Mouse (Mus musculus) heart, embryonic 10.5 days (tissue): ENCODE results near the gene Cfap298. TPM values are rescaled to one million over a fixed set of nuclear protein-coding genes. Genes with fewer than 3 reads are reported as not detected.

Source experiments
- DNase-seq: peaks from one replicate; pipeline ENCODE4 v3.0.0-alpha.2; 2017; ENCODE audit warnings: low spot score
- H3K27ac ChIP-seq: fragments of 300-500 bp; sonication (generic); 2 replicates; pipeline ENCODE4 v1.5.1; 2016; ENCODE audit warnings: mild to moderate bottlenecking
- H3K27me3 ChIP-seq: fragments of 300-500 bp; sonication (generic); 2 replicates; pipeline ENCODE4 v1.6.1; 2016; ENCODE audit warnings: mild to moderate bottlenecking; ENCODE audit not compliant: poor library complexity, insufficient read depth, severe bottlenecking
- H3K36me3 ChIP-seq: fragments of 300-500 bp; sonication (generic); 2 replicates; pipeline ENCODE4 v1.6.1; 2016; ENCODE audit warnings: mild to moderate bottlenecking, moderate library complexity
- H3K4me1 ChIP-seq: fragments of 300-500 bp; sonication (generic); 2 replicates; pipeline ENCODE4 v1.6.1; 2016; ENCODE audit warnings: mild to moderate bottlenecking
- H3K4me3 ChIP-seq: fragments of 300-500 bp; sonication (generic); 2 replicates; pipeline ENCODE4 v1.5.1; 2016; ENCODE audit warnings: mild to moderate bottlenecking, moderate library complexity
- H3K9me3 ChIP-seq: fragments of 300-500 bp; sonication (generic); 2 replicates; pipeline ENCODE4 v1.6.1; 2016; ENCODE audit warnings: mild to moderate bottlenecking, moderate library complexity
- WGBS: fragments of 180-500 bp; shearing (Covaris S2); methylation state at CpG from one replicate; pipeline ENCODE4 v1.1.7; 2016; 5-methylcytosine and 5-hydroxymethylcytosine counted together
- polyA plus RNA-seq: library from polyadenylated mRNA; unstranded; fragments of >200 nt; fragmentation: Nextera tagmentation; extraction: Ambion mirVana; gene quantifications from 2 replicates; pipeline ENCODE4 v1.2.1, GENCODE M21; 2016

Cfap298 gene
- polyA plus RNA-seq: 53.1 TPM in 2 replicates

GRCm38 (mm10) chr16:90934687-90935328 is at the start of gene Cfap298:
Gene Cfap298 (minus strand): TSS chr16:90935114.
- under 1% methylated on average over 56 of the region's 56 CpGs for WGBS
- H3K36me3 ChIP-seq: peaks cover 14% of the 10 kb centered on the region; the same call in 1 of the 2 replicates
- H3K4me3 ChIP-seq: peak within 1 kb of the TSS; percentile 82

GRCm38 (mm10) chr16:90971004-90971403 is 36.1 kb upstream of the Cfap298 start:
- Histone ChIP-seq H3K27ac (no peak overlapping the region), H3K4me3 (no peak overlapping the region), H3K36me3 (peaks cover 21% of the 10 kb centered on the region; the same call in 1 of the 2 replicates), H3K4me1 (no peaks in the 10 kb centered on the region), H3K27me3 (no peaks in the 10 kb centered on the region), H3K9me3 (no peaks in the 10 kb centered on the region)
- WGBS: 73% methylated on average over 6 of the region's 6 CpGs
- DNase-seq: no peak

More at GRCm38 (mm10) chr16:90934687-90935328, at the start of gene Cfap298:
- Histone ChIP-seq H3K27me3 (no peaks in the 10 kb centered on the region), H3K27ac (peak within 1 kb of the TSS; percentile 90), H3K9me3 (no peaks in the 10 kb centered on the region), H3K4me1 (peaks cover 10% of the 10 kb centered on the region; the same call in 1 of the 2 replicates)
- peak; percentile 99 for DNase-seq

GRCm38 (mm10) chr16:90966241-90966640 is 31.3 kb upstream of the Cfap298 start:
- H3K9me3 ChIP-seq: no peaks in the 10 kb centered on the region
- no peak for DNase-seq
- H3K27ac ChIP-seq: no peak overlapping the region
- 78% methylated on average over 4 of the region's 4 CpGs for WGBS
- no peaks in the 10 kb centered on the region for H3K4me1 ChIP-seq
- no peak overlapping the region for H3K4me3 ChIP-seq
- no peaks in the 10 kb centered on the region for H3K27me3 ChIP-seq
- peaks cover 35% of the 10 kb centered on the region for H3K36me3 ChIP-seq

GRCm38 (mm10) chr16:90964302-90964701 is 29.4 kb upstream of the Cfap298 start:
- Histone ChIP-seq H3K36me3 (peaks cover 34% of the 10 kb centered on the region), H3K27me3 (no peaks in the 10 kb centered on the region), H3K4me3 (no peak overlapping the region), H3K9me3 (no peaks in the 10 kb centered on the region), H3K4me1 (no peaks in the 10 kb centered on the region), H3K27ac (0 out of 2 replicates have a peak overlapping the region, but pooled peaks have one; percentile 18)
- 61% methylated on average over 10 of the region's 10 CpGs for WGBS
- peak; percentile 92 for DNase-seq

- Histone ChIP-seq H3K27ac (peak overlapping the region; percentile 18; the same call in 1 of the 2 replicates), H3K36me3 (peaks cover 34% of the 10 kb centered on the region)
- WGBS: 73% methylated on average over 10 of the region's 10 CpGs
Measured at GRCm38 (mm10) chr16:90963866-90964265, 29.0 kb upstream of the Cfap298 start.

GRCm38 (mm10) chr16:90963231-90963630 is 28.3 kb upstream of the Cfap298 start:
- WGBS: 86% methylated on average over 4 of the region's 4 CpGs
- peak overlapping the region; percentile 18; the same call in 1 of the 2 replicates for H3K27ac ChIP-seq
- H3K36me3 ChIP-seq: peaks cover 30% of the 10 kb centered on the region

More at GRCm38 (mm10) chr16:90963866-90964265, 29.0 kb upstream of the Cfap298 start:
- H3K27me3 ChIP-seq: no peaks in the 10 kb centered on the region
- H3K4me1 ChIP-seq: no peaks in the 10 kb centered on the region
- no peak for DNase-seq
- H3K9me3 ChIP-seq: no peaks in the 10 kb centered on the region
- H3K4me3 ChIP-seq: no peak overlapping the region

DNA sequence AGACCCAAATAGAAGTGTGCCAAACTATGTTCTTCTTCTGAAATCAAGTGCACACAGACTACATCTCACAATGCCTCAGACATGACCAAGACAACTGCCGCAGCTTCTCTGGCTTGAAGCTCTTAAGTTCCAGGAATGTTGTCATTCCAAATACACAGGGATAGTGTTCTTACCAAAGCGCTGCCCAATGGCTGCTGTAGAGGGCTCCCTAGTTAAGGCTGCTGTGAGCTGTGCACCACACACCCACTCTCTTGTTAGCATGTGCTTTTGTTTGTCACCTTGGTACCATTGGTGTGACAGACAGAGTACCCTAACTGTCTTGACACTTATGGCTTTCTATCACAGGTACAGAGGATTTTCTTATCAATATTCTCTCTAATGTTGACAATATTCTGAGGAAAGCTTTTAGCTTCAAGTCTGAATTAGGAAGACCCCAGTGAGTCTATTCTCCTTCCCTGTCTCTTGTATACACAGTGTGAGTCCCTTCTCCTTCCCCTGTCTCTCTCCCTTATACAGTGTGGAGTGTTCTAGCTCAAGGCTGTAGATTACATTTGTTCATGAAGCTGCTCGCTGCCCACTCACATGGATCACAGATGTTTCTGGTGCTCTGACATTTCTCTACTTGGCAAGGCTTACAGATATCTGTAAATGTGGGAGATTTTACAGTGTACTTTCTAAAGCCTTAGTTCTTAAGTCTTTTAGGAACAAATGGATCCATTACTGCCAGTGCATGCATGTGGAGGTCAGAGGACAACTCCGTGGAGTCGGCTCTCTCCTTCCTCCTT is 23.6 kb upstream of the Cfap298 start:
- WGBS: 78% methylated on average over 5 of the region's 5 CpGs
- peaks cover 26% of the 10 kb centered on the region for H3K36me3 ChIP-seq
- H3K9me3 ChIP-seq: no peaks in the 10 kb centered on the region
- no peak overlapping the region for H3K4me3 ChIP-seq
- H3K4me1 ChIP-seq: no peaks in the 10 kb centered on the region
- H3K27ac ChIP-seq: no peak overlapping the region
- DNase-seq: no peak
- no peaks in the 10 kb centered on the region for H3K27me3 ChIP-seq

More at GRCm38 (mm10) chr16:90963231-90963630, 28.3 kb upstream of the Cfap298 start:
- no peak overlapping the region for H3K4me3 ChIP-seq
- H3K27me3 ChIP-seq: no peaks in the 10 kb centered on the region
- no peaks in the 10 kb centered on the region for H3K4me1 ChIP-seq
- DNase-seq: no peak
- H3K9me3 ChIP-seq: no peaks in the 10 kb centered on the region

GRCm38 (mm10) chr16:90955494-90955893 is 20.6 kb upstream of the Cfap298 start:
- H3K27me3 ChIP-seq: no peaks in the 10 kb centered on the region
- H3K4me3 ChIP-seq: no peak overlapping the region
- peaks cover 18% of the 10 kb centered on the region; the same call in 1 of the 2 replicates for H3K4me1 ChIP-seq
- H3K36me3 ChIP-seq: peaks cover 22% of the 10 kb centered on the region; the same call in 1 of the 2 replicates
- no peaks in the 10 kb centered on the region for H3K9me3 ChIP-seq
- DNase-seq: no peak
- WGBS: 86% methylated on average over 6 of the region's 6 CpGs
- H3K27ac ChIP-seq: no peak overlapping the region

DNA sequence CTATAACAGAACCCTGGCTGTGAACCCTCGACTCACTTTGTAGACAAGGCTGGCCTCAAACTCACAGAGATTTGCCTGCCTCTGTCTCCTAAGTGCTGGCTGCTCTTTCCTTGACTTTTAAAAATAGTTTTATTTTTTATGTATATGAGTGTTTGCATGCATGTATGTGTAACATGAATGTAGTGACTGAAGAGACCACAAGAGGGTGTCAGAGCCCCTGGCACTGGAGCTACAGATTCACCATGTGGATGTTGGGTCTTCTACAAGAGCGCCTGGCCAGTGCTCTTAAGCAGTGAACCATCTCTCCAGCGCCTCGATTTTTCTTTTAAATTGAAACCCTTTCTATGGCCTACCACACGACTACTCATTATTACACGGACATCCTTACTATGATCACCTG is 18.9 kb upstream of the Cfap298 start:
- H3K4me3 ChIP-seq: no peak overlapping the region
- H3K36me3 ChIP-seq: peaks cover 20% of the 10 kb centered on the region; the same call in 1 of the 2 replicates
- DNase-seq: no peak
- H3K4me1 ChIP-seq: peaks cover 23% of the 10 kb centered on the region; the same call in 1 of the 2 replicates
- H3K9me3 ChIP-seq: no peaks in the 10 kb centered on the region
- no peak overlapping the region for H3K27ac ChIP-seq
- no peaks in the 10 kb centered on the region for H3K27me3 ChIP-seq
- 88% methylated on average over 6 of the region's 6 CpGs for WGBS

DNA sequence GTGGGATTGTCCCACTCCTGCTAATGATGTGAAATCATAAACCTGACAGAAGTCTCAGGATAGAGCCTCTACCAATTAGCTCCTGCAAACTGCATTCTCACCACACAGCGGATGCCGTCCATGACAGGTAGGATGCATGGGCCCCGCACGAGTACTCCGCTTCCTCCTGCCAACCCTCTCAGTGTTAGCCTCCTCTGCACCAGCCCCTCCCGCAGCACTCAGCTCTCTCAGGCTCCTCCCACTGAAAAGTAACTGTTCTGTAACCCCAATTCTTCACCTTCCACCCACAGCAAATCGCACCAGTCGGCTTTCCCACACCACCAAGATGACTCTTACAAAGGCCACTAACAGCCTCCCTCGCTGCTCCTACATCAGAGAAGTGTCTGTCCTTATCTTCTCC is 18.2 kb upstream of the Cfap298 start:
- Histone ChIP-seq H3K9me3 (no peaks in the 10 kb centered on the region), H3K27ac (no peak overlapping the region), H3K27me3 (no peaks in the 10 kb centered on the region), H3K4me1 (peaks cover 23% of the 10 kb centered on the region; the same call in 1 of the 2 replicates), H3K36me3 (peaks cover 20% of the 10 kb centered on the region; the same call in 1 of the 2 replicates), H3K4me3 (no peak overlapping the region)
- 83% methylated on average over 9 of the region's 9 CpGs for WGBS
- DNase-seq: no peak

GRCm38 (mm10) chr16:90950354-90950963 is 15.5 kb upstream of the Cfap298 start:
- H3K9me3 ChIP-seq: no peaks in the 10 kb centered on the region
- no peaks in the 10 kb centered on the region for H3K27me3 ChIP-seq
- 39% methylated on average over 17 of the region's 17 CpGs for WGBS
- no peak overlapping the region for H3K4me3 ChIP-seq
- H3K36me3 ChIP-seq: peaks cover 23% of the 10 kb centered on the region; the same call in 1 of the 2 replicates
- no peak for DNase-seq
- H3K4me1 ChIP-seq: peaks cover 23% of the 10 kb centered on the region; the same call in 1 of the 2 replicates
- H3K27ac ChIP-seq: no peak overlapping the region

DNA sequence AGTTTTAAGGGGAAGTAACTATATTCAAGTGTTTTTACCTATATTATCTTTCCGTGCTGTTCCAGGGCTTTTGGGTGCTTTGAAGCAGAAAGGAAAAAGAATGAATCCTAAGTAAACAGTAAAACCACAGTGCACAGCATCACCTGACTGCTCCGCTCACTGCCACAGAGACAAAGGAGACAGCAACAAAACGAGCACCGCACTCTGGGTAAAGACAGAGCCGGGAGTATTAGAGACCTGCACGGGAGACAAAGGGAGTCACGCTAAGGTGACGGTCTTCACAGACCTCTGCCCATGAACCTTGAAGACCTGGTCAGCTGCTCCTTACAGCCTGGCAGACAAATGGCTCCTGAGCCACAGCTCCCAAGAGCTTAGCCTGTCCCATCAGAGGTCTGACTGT is 12.1 kb upstream of the Cfap298 start:
- H3K4me1 ChIP-seq: peaks cover 14% of the 10 kb centered on the region; the same call in 1 of the 2 replicates

More for the DNA sequence above, 12.1 kb upstream of the Cfap298 start:
- peaks cover 36% of the 10 kb centered on the region for H3K36me3 ChIP-seq
- DNase-seq: peak; percentile 69
- no peaks in the 10 kb centered on the region for H3K27me3 ChIP-seq
- 88% methylated on average over 8 of the region's 8 CpGs for WGBS
- H3K4me3 ChIP-seq: no peak overlapping the region
- no peak overlapping the region for H3K27ac ChIP-seq
- H3K9me3 ChIP-seq: no peaks in the 10 kb centered on the region
